Mouse (Mus musculus) adrenal gland (tissue): ENCODE results near the gene Hck.

Source experiments
- intact Hi-C: fragments of 180-260 bp; cut with DNase I; formaldehyde crosslinking; loops from one replicate; pipeline ENCODE4 v1.15.1; 2025

Gene Hck

GRCm38 (mm10) chr2:153089316-153089715 is 19.0 kb upstream of the Hck start:
- intact Hi-C loops: no loop called here

GRCm38 (mm10) chr2:153090551-153091165 is 17.6 kb upstream of the Hck start:
- intact Hi-C loops: no loop called here

- intact Hi-C loops: no loop called here
These were observed 1.1 kb upstream of the Hck start for GRCm38 (mm10) chr2:153107046-153107766.

- intact Hi-C loops: no loop called here
These were observed 466 bp upstream of the Hck start for GRCm38 (mm10) chr2:153107802-153108201.

- intact Hi-C loops: no loop called here
These were observed 1.3 kb downstream of the Hck start for GRCm38 (mm10) chr2:153109596-153109995.

GRCm38 (mm10) chr2:153111298-153111697 is 3.0 kb downstream of the Hck start:
- intact Hi-C loops: no loop called here

GRCm38 (mm10) chr2:153115679-153116081 is 7.4 kb downstream of the Hck start:
- intact Hi-C loops: no loop called here

- intact Hi-C loops: no loop called here
These were observed 8.8 kb downstream of the Hck start for GRCm38 (mm10) chr2:153117051-153117486.

- intact Hi-C loops: no loop called here
These were observed 11.2 kb downstream of the Hck start for GRCm38 (mm10) chr2:153119488-153119887.

GRCm38 (mm10) chr2:153120126-153120525 is 11.9 kb downstream of the Hck start:
- intact Hi-C loops: no loop called here

- intact Hi-C loops: no loop called here
These were observed 13.8 kb downstream of the Hck start for GRCm38 (mm10) chr2:153121821-153122615.

- intact Hi-C loops: no loop called here
These were observed 14.4 kb downstream of the Hck start for GRCm38 (mm10) chr2:153122701-153123100.

GRCm38 (mm10) chr2:153125875-153126274 is 17.6 kb downstream of the Hck start:
- intact Hi-C loops: no loop called here

- intact Hi-C loops: no loop called here
These were observed 22.8 kb downstream of the Hck start for GRCm38 (mm10) chr2:153131019-153131418.

GRCm38 (mm10) chr2:153134237-153134636 is 26.0 kb downstream of the Hck start:
- intact Hi-C loops: no loop called here

GRCm38 (mm10) chr2:153136211-153136610 is 27.9 kb downstream of the Hck start:
- intact Hi-C loops: loop anchor here (5.0 kb wide), 1 partner anchor 224 kb away; the partner anchor contains the start of gene Mylk2

GRCm38 (mm10) chr2:153139158-153139557 is 30.9 kb downstream of the Hck start:
- intact Hi-C loops: loop anchor here (5.0 kb wide), 1 partner anchor 227 kb away; the partner anchor contains the start of gene Mylk2

GRCm38 (mm10) chr2:153139996-153140613 is 31.8 kb downstream of the Hck start:
- intact Hi-C loops: loop anchor here (5.0 to 10.0 kb wide), 4 partner anchors 58 to 325 kb away; partner anchors contain the start of gene Mylk2

GRCm38 (mm10) chr2:153142620-153143199 is 34.4 kb downstream of the Hck start:
- intact Hi-C loops: loop anchor here (5.0 to 10.0 kb wide), 3 partner anchors 60 to 322 kb away; no protein-coding TSS in a partner anchor

GRCm38 (mm10) chr2:153145346-153145745 is 37.1 kb downstream of the Hck start:
- intact Hi-C loops: loop anchor here (5.0 to 10.0 kb wide), 2 partner anchors 319 to 442 kb away; no protein-coding TSS in a partner anchor

GRCm38 (mm10) chr2:153147236-153147635 is 39.0 kb downstream of the Hck start:
- intact Hi-C loops: loop anchor here (5.0 to 10.0 kb wide), 2 partner anchors 318 to 440 kb away; no protein-coding TSS in a partner anchor
